Mouse (Mus musculus): ENCODE measurements around the gene Lmntd2.

DNA sequence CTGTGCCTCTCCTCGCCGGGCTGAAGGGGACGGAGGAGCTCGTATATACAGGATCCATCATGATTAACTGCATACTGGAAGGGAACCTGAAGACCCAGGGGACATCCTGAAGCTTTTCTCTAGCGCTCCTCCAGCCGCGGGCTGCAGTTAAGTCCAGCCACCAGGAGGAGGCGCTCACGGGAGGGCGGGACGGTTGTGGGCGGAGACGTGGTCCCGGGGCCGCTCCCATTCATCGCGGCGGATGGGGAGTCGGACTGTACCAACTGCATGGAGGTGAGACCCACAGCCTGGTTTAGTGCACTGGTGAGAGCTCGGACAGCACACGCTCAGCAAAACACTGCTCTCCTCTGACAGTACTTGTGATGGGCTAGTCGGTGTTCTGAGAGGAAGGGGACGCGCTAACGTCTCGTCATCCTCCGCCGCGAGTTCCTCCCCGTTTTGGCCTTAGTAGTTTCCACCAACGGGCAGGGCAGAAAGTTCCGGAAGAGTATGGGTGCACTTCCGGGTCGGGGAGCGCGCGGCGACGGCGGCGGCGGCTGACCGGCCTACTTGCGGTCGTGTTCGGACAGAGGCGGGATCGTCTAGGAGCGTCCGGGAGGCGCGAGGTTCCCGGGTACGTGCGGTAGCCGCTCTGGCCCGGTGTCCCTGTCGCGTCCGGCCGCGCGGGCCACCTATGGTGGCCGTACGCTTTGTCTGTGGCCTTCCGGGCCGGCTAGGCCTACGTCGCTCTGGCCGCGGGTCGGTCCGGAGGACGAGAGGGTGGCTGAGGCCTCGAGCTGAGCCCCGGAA is 14.6 kb upstream of the Lmntd2 start, which contains the start of gene Phrf1:
- TF ChIP-seq CTCF (IDR thresholded peaks at IDR 0.05; ENCODE audit: extremely low read depth, insufficient read depth, insufficient read length, insufficient replicate concordance) (peak; percentile 98), POLR2A (IDR thresholded peaks at IDR 0.05; ENCODE audit: low read depth, low read length) (no peak; the same call in 1 of the 2 replicates)
